ENCODE assay signal across 11 mouse cellular contexts in genomic region chr3:32417751-32418211, GRCm38 (mm10). TPM values are rescaled to one million over a fixed set of nuclear protein-coding genes. Genes with fewer than 3 reads are reported as not detected.
A peak's percentile ranks its signal among the peaks of the same experiment; 100 is the strongest.
DNase-seq lines count a peak whose midpoint lies in the region; ATAC-seq lines count a peak whose summit lies in the region.
"Had no signal": no experiment of that assay in that cellular context is flagged by ENCODE, and none has a peak within 500 bp of the region (broad histone marks: within the 10 kb centered on the region; RNA-seq: fewer than 3 reads in every experiment).

No protein-coding gene starts in this region.

- peak overlapping the region; percentile 50; the same call in 1 of the 2 replicates for H3K27ac ChIP-seq in heart, embryonic 13.5 days (replicated peaks)
- no peak overlapping the region for H3K27ac ChIP-seq in heart, embryonic 11.5 days (ENCODE audit: low read depth, low read length)
- H3K27ac ChIP-seq in stomach, embryonic 15.5 days: peak overlapping the region; percentile 67; the same call in 1 of the 2 replicates
- no peak overlapping the region for H3K27ac ChIP-seq in hindbrain, embryonic 16.5 days (ENCODE audit: low read depth, low read length)
- H3K27ac ChIP-seq: embryonic facial prominence, embryonic 15.5 days had no signal

- no peak for ATAC-seq in heart, embryonic 13.5 days (ENCODE audit: extremely low read depth, insufficient number of reproducible peaks, low FRiP score, low TSS enrichment)
- no peak for ATAC-seq in heart, embryonic 11.5 days (replicated peaks; ENCODE audit: insufficient number of reproducible peaks, low FRiP score, low TSS enrichment)
- no peak for ATAC-seq in megakaryocyte, adult 5-6 weeks (ENCODE audit: poor library complexity, severe bottlenecking)
- ATAC-seq in stomach, embryonic 15.5 days (ENCODE audit: insufficient read depth, low FRiP score, low read depth): no peak
- no peak for ATAC-seq in hindbrain, embryonic 16.5 days

- WGBS in heart, embryonic 13.5 days: 64% methylated on average over 5 of the region's 5 CpGs
- WGBS in heart, embryonic 11.5 days (ENCODE audit: insufficient replicate concordance): 72% methylated on average over 5 of the region's 5 CpGs
- 59% methylated on average over 5 of the region's 5 CpGs for WGBS in stomach, embryonic 15.5 days
- 88% methylated on average over 5 of the region's 5 CpGs for WGBS in hindbrain, embryonic 16.5 days

- H3K4me3 ChIP-seq in heart, embryonic 13.5 days: no peak overlapping the region
- no peak overlapping the region for H3K4me3 ChIP-seq in heart, embryonic 11.5 days (ENCODE audit: low read depth, low read length)
- H3K4me3 ChIP-seq in megakaryocyte, embryonic 14.5 days (replicated peaks): peak overlapping the region; percentile 59
- H3K4me3 ChIP-seq in stomach, embryonic 15.5 days (replicated peaks): no peak overlapping the region
- no peak overlapping the region for H3K4me3 ChIP-seq in hindbrain, embryonic 16.5 days (ENCODE audit: low read length)
- H3K4me3 ChIP-seq: embryonic facial prominence, embryonic 15.5 days had no signal

- no peaks in the 10 kb centered on the region for H3K36me3 ChIP-seq in heart, embryonic 13.5 days
- no peaks in the 10 kb centered on the region for H3K36me3 ChIP-seq in heart, embryonic 11.5 days (ENCODE audit: control insufficient read depth, insufficient read depth, low read length)
- peaks cover 3% of the 10 kb centered on the region for H3K36me3 ChIP-seq in megakaryocyte, embryonic 14.5 days (replicated peaks; ENCODE audit: low read length)
- H3K36me3 ChIP-seq in stomach, embryonic 15.5 days: no peaks in the 10 kb centered on the region
- no peaks in the 10 kb centered on the region for H3K36me3 ChIP-seq in hindbrain, embryonic 16.5 days (ENCODE audit: control insufficient read depth, insufficient read depth, low read length)
- H3K36me3 ChIP-seq: embryonic facial prominence, embryonic 15.5 days had no signal

- DNase-seq in brain, adult 2 months (ENCODE audit: low read depth, low spot score): peak; percentile 53
- no peak for DNase-seq in retina, postnatal 1 day
- DNase-seq: cerebellum, postnatal 25 days had no signal

- H3K4me2 ChIP-seq in heart, embryonic 13.5 days: no peak overlapping the region
- H3K4me2 ChIP-seq in heart, embryonic 11.5 days: no peak overlapping the region
- H3K4me2 ChIP-seq in stomach, embryonic 15.5 days: no peak overlapping the region
- H3K4me2 ChIP-seq in hindbrain, embryonic 16.5 days (ENCODE audit: low read length): no peak overlapping the region
- H3K4me2 ChIP-seq: embryonic facial prominence, embryonic 15.5 days had no signal

- peaks cover 78% of the 10 kb centered on the region for H3K4me1 ChIP-seq in heart, embryonic 13.5 days
- H3K4me1 ChIP-seq in heart, embryonic 11.5 days (ENCODE audit: control insufficient read depth, insufficient read depth, low read length): peaks cover 48% of the 10 kb centered on the region
- H3K4me1 ChIP-seq in megakaryocyte, embryonic 14.5 days: peaks cover 76% of the 10 kb centered on the region
- peaks cover 30% of the 10 kb centered on the region; the same call in 1 of the 2 replicates for H3K4me1 ChIP-seq in stomach, embryonic 15.5 days
- H3K4me1 ChIP-seq in hindbrain, embryonic 16.5 days (ENCODE audit: control insufficient read depth, insufficient read depth, low read depth, low read length): peaks cover 7% of the 10 kb centered on the region

- no peak overlapping the region for H3K9ac ChIP-seq in heart, embryonic 13.5 days
- H3K9ac ChIP-seq in heart, embryonic 11.5 days (ENCODE audit: low read depth, low read length): no peak overlapping the region
- no peak overlapping the region for H3K9ac ChIP-seq in stomach, embryonic 15.5 days
- H3K9ac ChIP-seq in hindbrain, embryonic 16.5 days (ENCODE audit: low read depth, low read length): no peak overlapping the region
- H3K9ac ChIP-seq: embryonic facial prominence, embryonic 15.5 days had no signal

- H3K9me3 ChIP-seq in heart, embryonic 13.5 days: no peaks in the 10 kb centered on the region
- H3K9me3 ChIP-seq in heart, embryonic 11.5 days (replicated peaks; ENCODE audit: control insufficient read depth, low read length): no peaks in the 10 kb centered on the region
- H3K9me3 ChIP-seq in megakaryocyte, embryonic 14.5 days: no peaks in the 10 kb centered on the region
- no peaks in the 10 kb centered on the region for H3K9me3 ChIP-seq in stomach, embryonic 15.5 days
- no peaks in the 10 kb centered on the region for H3K9me3 ChIP-seq in hindbrain, embryonic 16.5 days (ENCODE audit: control insufficient read depth, low read length)
- H3K9me3 ChIP-seq: embryonic facial prominence, embryonic 15.5 days; G1E had no signal

- H3K27me3 ChIP-seq in heart, embryonic 13.5 days (replicated peaks): no peaks in the 10 kb centered on the region
- H3K27me3 ChIP-seq in heart, embryonic 11.5 days (ENCODE audit: control insufficient read depth, insufficient read depth, low read length): no peaks in the 10 kb centered on the region
- no peaks in the 10 kb centered on the region for H3K27me3 ChIP-seq in megakaryocyte, embryonic 14.5 days (replicated peaks)
- no peaks in the 10 kb centered on the region for H3K27me3 ChIP-seq in stomach, embryonic 15.5 days (replicated peaks)
- H3K27me3 ChIP-seq in hindbrain, embryonic 16.5 days (replicated peaks; ENCODE audit: control insufficient read depth, insufficient read depth, low read length): no peaks in the 10 kb centered on the region
- H3K27me3 ChIP-seq: embryonic facial prominence, embryonic 15.5 days had no signal

RNA-seq across cellular contexts. Expression of gene Pik3ca, which starts 20.3 kb away (rescaled TPM):
- polyA plus RNA-seq in heart, embryonic 13.5 days (2015; fragmentation: Nextera tagmentation; extraction: Ambion mirVana): 5.2 and 7.4 TPM in 2 replicates
- 10.1 and 12.0 TPM in 2 replicates for polyA plus RNA-seq in heart, embryonic 11.5 days (2014; fragmentation: Nextera tagmentation; extraction: Ambion mirVana)
- polyA plus RNA-seq in megakaryocyte, embryonic 14.5 days (2012; ENCODE audit: insufficient read depth, low replicate concordance): 0.64 and 0.81 TPM in 2 replicates
- total RNA-seq in megakaryocyte, adult 5-6 weeks (2015): 23.5 and 25.0 TPM in 2 replicates
- total RNA-seq in megakaryocyte, adult 5-6 weeks (2017): 31.1 and 32.4 TPM in 2 replicates
- polyA plus RNA-seq in stomach, embryonic 15.5 days (2015; fragmentation: Nextera tagmentation; extraction: Ambion mirVana): 8.7 and 10.7 TPM in 2 replicates
- 11.1 and 11.9 TPM in 2 replicates for polyA plus RNA-seq in hindbrain, embryonic 16.5 days (2015; fragmentation: Nextera tagmentation; extraction: Ambion mirVana)

RNA-seq across cellular contexts. Expression of gene Zmat3, which starts 52.0 kb away (rescaled TPM):
- 3.3 and 3.9 TPM in 2 replicates for polyA plus RNA-seq in heart, embryonic 13.5 days (2015; fragmentation: Nextera tagmentation; extraction: Ambion mirVana)
- polyA plus RNA-seq in heart, embryonic 11.5 days (2014; fragmentation: Nextera tagmentation; extraction: Ambion mirVana): 5.3 and 5.8 TPM in 2 replicates
- 4.0 and 5.0 TPM in 2 replicates for polyA plus RNA-seq in megakaryocyte, embryonic 14.5 days (2012; ENCODE audit: insufficient read depth, low replicate concordance)
- 2.3 and 2.4 TPM in 2 replicates for total RNA-seq in megakaryocyte, adult 5-6 weeks (2015)
- total RNA-seq in megakaryocyte, adult 5-6 weeks (2017): 0.53 and 0.77 TPM in 2 replicates
- polyA plus RNA-seq in stomach, embryonic 15.5 days (2015; fragmentation: Nextera tagmentation; extraction: Ambion mirVana): 5.8 and 6.1 TPM in 2 replicates
- polyA plus RNA-seq in hindbrain, embryonic 16.5 days (2015; fragmentation: Nextera tagmentation; extraction: Ambion mirVana): 7.5 and 7.6 TPM in 2 replicates

Comparison
In these comparisons a context has a peak if more than half of its experiments do, and no peak if none do; other contexts are left out.
1. H3K27ac ChIP-seq: peak in heart, embryonic 13.5 days (single experiment) and stomach, embryonic 15.5 days (single experiment); none in heart, embryonic 11.5 days (single experiment) and hindbrain, embryonic 16.5 days (single experiment).